Mouse (Mus musculus) ES-E14 (cell line): ENCODE data around the gene Rassf7. TPM values are rescaled to one million over a fixed set of nuclear protein-coding genes. Genes with fewer than 3 reads are reported as not detected.

Experiments
- DNase-seq: peaks from one replicate; pipeline ENCODE4 v3.0.0-alpha.2; 2013; ENCODE audit warnings: low read depth, low spot score
- H3K27ac ChIP-seq: 2 replicates; pipeline ENCODE4 v1.5.1; 2012; ENCODE audit warnings: low read depth, mild to moderate bottlenecking, low read length, moderate library complexity, mixed read lengths; ENCODE audit not compliant: poor library complexity, insufficient read depth, severe bottlenecking
- H3K36me3 ChIP-seq: 2 replicates; pipeline ENCODE4 v1.6.1; 2012; ENCODE audit warnings: mild to moderate bottlenecking, low read length, moderate library complexity, mixed read lengths; ENCODE audit not compliant: control insufficient read depth, poor library complexity, insufficient read depth, severe bottlenecking
- H3K4me1 ChIP-seq, 2 experiments: fragments of 150-350 bp in 1 of 2; sonication (generic) in 1 of 2; 2 replicates each; pipeline ENCODE4 v1.6.1; 2012; ENCODE audit warnings: low read length in 2 of 2, mild to moderate bottlenecking in 1 of 2, mixed read lengths in 1 of 2; ENCODE audit not compliant: control insufficient read depth in 2 of 2, insufficient read depth in 2 of 2, poor library complexity in 1 of 2
- H3K4me3 ChIP-seq, 2 experiments: fragments of 150-350 bp in 1 of 2; sonication (generic) in 1 of 2; 2 replicates each; pipeline ENCODE4 v1.5.1; 2012; ENCODE audit warnings: low read length in 2 of 2, low read depth in 1 of 2, mild to moderate bottlenecking in 1 of 2, mixed read lengths in 1 of 2; ENCODE audit not compliant: insufficient read depth in 1 of 2, poor library complexity in 1 of 2, severe bottlenecking in 1 of 2
- H3K9ac ChIP-seq: 2 replicates; pipeline ENCODE4 v1.6.1; 2012; ENCODE audit warnings: low read depth, mild to moderate bottlenecking, low read length, mixed read lengths; ENCODE audit not compliant: poor library complexity, insufficient read depth, severe bottlenecking
- H3K9me3 ChIP-seq: fragments of 150-350 bp; sonication (generic); 2 replicates; pipeline ENCODE4 v1.6.1; 2012; ENCODE audit warnings: low read depth, mild to moderate bottlenecking, low read length; ENCODE audit not compliant: control insufficient read depth, insufficient read depth
- CHD2 ChIP-seq: IDR thresholded peaks from 2 replicates; pipeline ENCODE4 v1.6.1; 2014; ENCODE audit warnings: mild to moderate bottlenecking, low read depth, low read length, inconsistent platforms
- HCFC1 ChIP-seq: IDR thresholded peaks from 2 replicates; pipeline ENCODE4 v1.6.1; 2012; ENCODE audit warnings: low read length, inconsistent platforms, borderline replicate concordance; ENCODE audit not compliant: insufficient read depth
- MAFK ChIP-seq: IDR thresholded peaks from 2 replicates; pipeline ENCODE4 v1.6.1; 2014; ENCODE audit warnings: mild to moderate bottlenecking, low read depth, low read length, inconsistent platforms; ENCODE audit not compliant: insufficient read depth
- ZC3H11A ChIP-seq: IDR thresholded peaks from 2 replicates; pipeline ENCODE4 v1.6.1; 2012; ENCODE audit warnings: low read depth, mild to moderate bottlenecking, inconsistent platforms, low read length, borderline replicate concordance
- ZNF384 ChIP-seq: IDR thresholded peaks from 2 replicates; pipeline ENCODE4 v1.6.1; 2012; ENCODE audit warnings: low read depth, low read length, inconsistent platforms
- in situ Hi-C, 2 experiments: fragments of 600-800 bp; cut with MboI; formaldehyde crosslinking; loops; one replicate each; pipeline ENCODE4 v1.15.1; 2025; ENCODE audit warnings: low sequenced_read_pairs in 2 of 2, inconsistent platforms in 1 of 2; ENCODE audit not compliant: unreplicated experiment in 2 of 2
- total RNA-seq: library from RNA; depleted of rRNA; stranded (reverse); fragments of 300-350 nt; gene quantifications from 2 replicates; pipeline ENCODE4 v1.2.3, GENCODE M21; 2012

Rassf7 gene
- total RNA-seq, 1 experiment, result 32.2 TPM

GRCm38 (mm10) chr7:141222126-141222467 lies 6.4 kb downstream of the Rassf7 start:
- in situ Hi-C loops, result no loop called here
- no peak overlapping the region for H3K27ac ChIP-seq
- DNase-seq, result no peak
- H3K4me1 ChIP-seq, result peaks cover 0 to 20% of the 10 kb centered on the region in 2 experiments; a peak in 3 of 4 replicates
- peaks cover 16% of the 10 kb centered on the region for H3K36me3 ChIP-seq
- H3K4me3 ChIP-seq, result peak overlapping the region; percentile 34 to 59; a peak in 3 of 4 replicates
- TF ChIP-seq HCFC1 (no peak), ZC3H11A (no peak)
- no peaks in the 10 kb centered on the region for H3K9me3 ChIP-seq
- H3K9ac ChIP-seq, result peak overlapping the region; percentile 36; the same call in 1 of the 2 replicates

GRCm38 (mm10) chr7:141222696-141223215 lies 7.1 kb downstream of the Rassf7 start:
- TF ChIP-seq ZC3H11A (no peak), ZNF384 (no peak), CHD2 (no peak), MAFK (no peak), HCFC1 (no peak)
- Histone ChIP-seq H3K9me3 (no peaks in the 10 kb centered on the region), H3K9ac (no peak overlapping the region), H3K4me1 (peaks cover 0 to 15% of the 10 kb centered on the region in 2 experiments; a peak in 3 of 4 replicates), H3K36me3 (peaks cover 10% of the 10 kb centered on the region), H3K27ac (no peak overlapping the region), H3K4me3 (no peak overlapping the region)
- in situ Hi-C loops, result no loop called here
- DNase-seq, result no peak

GRCm38 (mm10) chr7:141226535-141226934 lies 10.9 kb downstream of the Rassf7 start:
- Histone ChIP-seq H3K9ac (no peak overlapping the region), H3K4me1 (peaks cover 0 to 13% of the 10 kb centered on the region in 2 experiments; a peak in 3 of 4 replicates), H3K27ac (no peak overlapping the region), H3K9me3 (no peaks in the 10 kb centered on the region), H3K36me3 (peaks cover 7% of the 10 kb centered on the region), H3K4me3 (no peak overlapping the region)
- no peak for TF ChIP-seq ZNF384
- TF ChIP-seq ZC3H11A, result no peak
- TF ChIP-seq HCFC1, result no peak
- no peak for TF ChIP-seq CHD2
- no peak for TF ChIP-seq MAFK
- DNase-seq, result no peak
- in situ Hi-C loops, result no loop called here

GRCm38 (mm10) chr7:141227796-141228195 lies 12.1 kb downstream of the Rassf7 start:
- TF ChIP-seq CHD2, result no peak
- no peak for TF ChIP-seq ZNF384
- TF ChIP-seq MAFK, result no peak
- no peak for TF ChIP-seq ZC3H11A
- TF ChIP-seq HCFC1, result no peak
- Histone ChIP-seq H3K27ac (no peak overlapping the region), H3K4me1 (peaks cover 0 to 6% of the 10 kb centered on the region in 2 experiments; a peak in 2 of 4 replicates), H3K9me3 (no peaks in the 10 kb centered on the region), H3K36me3 (peaks cover 19% of the 10 kb centered on the region), H3K9ac (peak overlapping the region; percentile 48; the same call in 1 of the 2 replicates), H3K4me3 (peak overlapping the region in 1 of 2 experiments; percentile 69; a peak in 1 of 4 replicates)
- no peak for DNase-seq
- in situ Hi-C loops, result no loop called here
